Mouse (Mus musculus) embryo, embryonic 10 days (tissue): ENCODE results near the gene Gdpd5.
A peak's percentile ranks its signal among the peaks of the same experiment; 100 is the strongest.
"Not testable (repeated sequence)": the region's sequence is repeated elsewhere in the genome, so short reads cannot be mapped to it uniquely, and the experiment has no call there.

ENCODE experiments used
- DNase-seq: peaks from one replicate; pipeline ENCODE4 v3.0.0-alpha.2; 2015; ENCODE audit warnings: low spot score

Gene Gdpd5

DNA sequence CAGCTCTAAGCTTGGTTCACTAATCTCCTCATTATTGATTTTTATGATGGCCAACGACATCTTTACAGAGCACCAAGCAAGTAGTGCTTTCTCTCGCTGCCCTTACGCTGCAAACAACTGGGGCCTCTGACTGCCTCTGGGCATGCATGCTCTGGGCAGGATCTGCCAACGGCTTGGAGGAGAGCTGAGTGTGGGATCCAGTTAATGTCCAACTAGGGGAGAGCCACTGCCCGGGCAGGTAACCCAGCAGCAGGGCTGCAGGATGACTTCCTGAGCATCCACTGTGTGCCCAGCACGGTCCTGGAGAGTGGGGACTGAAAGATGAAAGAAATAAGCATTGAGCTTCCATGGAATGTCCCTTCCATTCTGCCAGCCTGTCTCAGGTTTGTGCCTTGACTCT lies 14.5 kb upstream of the Gdpd5 start:
- no peak for DNase-seq

DNA sequence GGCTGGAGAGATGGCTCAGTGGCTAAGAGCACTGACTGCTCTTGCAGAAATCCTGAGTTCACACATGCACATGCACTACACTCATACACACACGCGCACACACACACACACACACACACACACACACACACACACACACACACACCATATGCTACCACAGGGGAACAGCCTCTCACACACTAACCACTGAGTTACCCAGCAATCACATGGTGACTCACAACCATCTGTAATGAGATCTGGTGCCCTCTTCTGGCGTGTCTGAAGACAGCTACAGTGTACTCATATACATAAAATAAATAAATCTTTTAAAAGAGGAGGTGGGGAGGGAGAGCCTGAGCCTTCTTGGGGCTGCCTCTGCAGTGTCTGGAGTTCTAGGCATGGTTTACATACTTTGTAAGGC lies 6.9 kb upstream of the Gdpd5 start:
- not testable (repeated sequence) for DNase-seq

DNA sequence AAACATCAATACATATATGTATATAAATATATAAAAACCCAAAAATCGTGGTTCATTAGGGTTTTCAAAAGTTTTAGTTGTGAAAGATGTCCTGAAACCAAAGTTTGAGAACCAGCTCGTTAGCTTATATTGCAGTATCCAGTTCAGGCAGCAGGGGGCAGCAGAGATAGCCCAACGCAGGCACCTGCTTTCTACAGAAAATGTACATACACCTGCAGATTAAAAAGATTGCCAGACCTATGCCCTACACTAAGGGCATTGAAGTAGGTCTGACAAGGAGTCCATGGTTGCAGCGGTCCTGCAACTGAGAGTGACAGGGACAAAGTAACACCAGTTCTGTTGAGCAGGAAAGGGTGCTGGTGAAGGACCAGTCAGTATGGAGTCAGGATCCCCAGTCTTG lies 5.8 kb upstream of the Gdpd5 start:
- peak; percentile 68 for DNase-seq

DNA sequence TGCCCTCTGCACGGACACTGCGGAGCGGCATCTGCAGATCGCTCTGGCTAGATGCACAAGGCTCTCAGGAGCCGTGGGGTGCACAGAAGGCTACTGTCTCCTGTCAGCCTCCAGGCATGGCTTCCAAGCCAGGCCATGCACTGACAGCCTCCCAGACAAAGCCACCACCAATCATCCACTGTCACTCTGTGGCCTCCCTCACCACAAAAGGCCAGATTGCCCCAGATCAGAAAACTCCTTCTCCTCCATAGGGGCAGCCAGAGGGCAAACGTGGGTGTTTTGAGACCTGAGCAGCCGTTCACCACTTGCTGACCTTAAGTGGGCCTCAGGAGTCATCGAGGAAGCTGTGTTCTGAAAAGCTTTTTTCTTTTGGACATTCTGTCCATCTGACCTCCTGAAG lies 2.3 kb upstream of the Gdpd5 start:
- DNase-seq, result peak; percentile 51

DNA sequence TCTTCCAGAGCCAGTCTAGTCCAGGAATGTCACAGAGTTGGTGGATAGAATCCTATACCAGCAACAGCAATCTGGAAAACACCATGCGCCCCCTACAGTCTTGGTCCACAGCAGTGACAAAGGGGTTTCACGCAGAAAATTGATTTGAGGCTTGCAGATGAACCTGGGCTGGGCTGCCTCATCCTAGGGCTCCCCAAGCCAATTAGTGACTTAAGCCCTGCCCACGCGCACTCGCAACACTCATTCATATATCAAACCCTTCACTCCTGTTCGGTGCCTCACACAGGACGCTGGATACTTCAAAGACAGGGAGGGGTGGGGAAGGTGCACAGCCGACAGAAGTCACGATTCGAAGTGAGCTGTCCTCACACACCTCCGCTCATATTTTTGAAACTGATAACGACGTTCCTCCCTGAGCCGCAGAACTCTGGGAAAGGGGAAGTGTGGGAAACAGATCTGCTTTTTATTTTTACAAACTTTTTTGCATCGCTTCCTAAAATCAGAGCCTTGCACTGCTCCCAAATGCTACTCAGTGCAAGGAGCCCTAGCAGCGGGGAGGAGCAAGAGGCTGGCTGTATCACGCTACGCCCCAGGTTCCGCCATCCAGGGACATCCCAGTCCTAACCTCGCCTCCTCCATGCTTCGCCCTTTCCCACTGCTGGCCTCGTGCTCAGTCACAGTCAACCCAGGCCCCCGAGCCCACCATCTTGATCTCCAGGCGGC lies 562 bp upstream of the Gdpd5 start:
- DNase-seq, result peak; percentile 87

DNA sequence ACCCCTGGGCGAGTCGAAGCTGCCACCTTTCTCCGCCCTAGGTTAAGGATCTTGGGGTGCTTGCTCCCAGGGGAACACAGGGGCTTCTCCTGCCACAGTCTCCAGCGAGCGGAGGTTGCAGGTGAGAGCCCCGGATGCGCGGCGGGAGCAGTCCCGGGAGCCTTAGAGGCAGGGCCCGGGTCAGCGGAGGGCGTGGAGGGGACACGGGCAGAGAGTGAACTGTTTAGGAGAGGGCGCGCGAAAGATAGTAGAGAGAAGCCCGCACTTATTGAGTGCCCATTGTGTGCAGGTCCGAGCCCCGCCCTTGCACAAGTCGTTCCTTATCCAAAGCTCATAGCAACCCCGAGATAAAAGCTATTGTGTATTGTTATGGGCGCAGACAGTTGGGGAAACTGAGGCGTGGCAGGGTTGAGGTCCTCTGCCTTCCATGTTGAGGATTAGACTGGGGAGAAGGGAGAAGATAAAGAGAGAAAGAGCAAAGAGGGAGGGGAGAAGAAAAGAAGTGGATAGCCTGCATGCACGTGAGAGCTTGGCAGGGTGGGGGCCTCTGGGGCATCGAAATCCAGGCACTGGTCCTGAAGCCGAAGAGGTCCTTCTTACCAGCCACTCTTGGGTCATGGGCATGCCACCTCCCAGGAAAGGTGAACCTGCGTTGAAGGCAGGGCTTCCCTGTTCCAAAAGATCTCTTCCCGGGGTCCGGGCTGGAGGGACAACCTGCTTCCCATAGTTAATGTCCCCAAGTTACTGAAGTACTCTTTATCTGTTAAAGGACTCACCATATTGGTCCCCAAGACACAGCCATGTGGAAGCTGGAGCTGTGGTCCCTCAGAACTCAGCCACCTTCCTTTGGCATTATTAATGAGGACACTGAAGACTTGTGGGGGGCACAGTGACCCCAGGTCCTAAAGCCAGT lies 1.1 kb downstream of the Gdpd5 start:
- DNase-seq, result peak; percentile 48

DNA sequence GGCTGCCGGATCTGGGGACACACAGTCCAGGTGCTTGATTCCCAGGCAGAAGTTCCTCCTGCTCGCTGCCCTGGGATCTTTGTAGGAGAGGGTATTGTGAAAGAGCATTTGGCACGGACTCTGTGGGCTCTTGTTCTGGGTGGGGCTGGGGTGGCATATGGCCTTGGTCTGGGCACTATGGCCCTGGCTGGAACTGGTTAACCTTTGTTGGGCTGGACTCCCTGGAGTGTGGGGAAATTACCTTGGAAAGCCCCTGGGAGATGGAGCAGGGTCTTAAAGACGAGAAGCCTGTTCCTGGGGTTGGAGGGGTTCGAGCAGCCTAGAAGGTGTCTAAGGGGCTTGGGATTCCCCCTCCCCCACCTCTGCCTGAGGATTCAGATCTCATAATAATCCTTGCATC lies 2.0 kb downstream of the Gdpd5 start:
- DNase-seq, result no peak

DNA sequence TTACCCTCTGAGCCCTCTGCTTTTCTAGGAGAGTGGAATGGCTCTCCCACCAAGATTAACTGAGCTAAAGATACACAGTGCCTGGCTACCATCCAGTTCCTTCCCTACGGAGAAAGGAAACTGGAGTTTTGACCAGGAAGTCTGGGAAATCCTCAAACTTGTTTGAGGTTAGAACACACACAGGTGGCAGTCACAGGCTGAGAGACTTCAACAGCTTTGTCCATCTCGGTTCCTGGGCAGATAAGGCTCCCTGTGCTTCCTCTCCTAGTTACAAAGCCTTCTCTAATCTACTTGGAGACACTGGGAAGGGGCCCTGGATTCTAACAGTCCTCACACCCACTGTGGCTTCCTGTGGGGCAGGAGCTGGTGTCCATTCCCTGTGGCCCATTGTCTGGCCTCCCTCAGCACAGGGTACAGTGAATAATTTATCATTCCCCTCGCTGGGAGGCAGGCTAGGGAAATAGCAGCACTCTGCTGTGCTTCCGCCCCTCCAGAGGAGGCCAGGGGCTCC lies 2.9 kb downstream of the Gdpd5 start:
- peak; percentile 61 for DNase-seq

DNA sequence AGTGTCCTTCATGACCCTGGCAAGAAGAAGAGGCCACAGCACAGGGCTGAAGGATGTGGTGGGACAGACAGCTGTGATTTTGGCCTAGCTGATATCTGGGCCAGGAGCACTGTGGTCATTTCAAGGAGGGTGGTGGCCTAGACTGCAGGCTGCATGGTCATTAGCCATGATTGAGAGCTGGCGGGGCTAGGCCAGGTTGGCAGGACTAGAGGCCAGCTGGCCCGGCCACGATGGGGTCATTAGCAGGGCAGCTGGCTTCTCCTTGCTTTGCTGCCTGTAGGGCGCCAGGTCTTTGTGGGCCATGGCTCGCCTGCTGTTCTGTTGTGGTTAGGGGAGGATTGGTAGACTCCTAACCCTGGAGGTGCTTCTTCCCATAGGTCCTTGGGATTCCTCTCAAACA lies 4.8 kb downstream of the Gdpd5 start:
- peak; percentile 48 for DNase-seq

DNA sequence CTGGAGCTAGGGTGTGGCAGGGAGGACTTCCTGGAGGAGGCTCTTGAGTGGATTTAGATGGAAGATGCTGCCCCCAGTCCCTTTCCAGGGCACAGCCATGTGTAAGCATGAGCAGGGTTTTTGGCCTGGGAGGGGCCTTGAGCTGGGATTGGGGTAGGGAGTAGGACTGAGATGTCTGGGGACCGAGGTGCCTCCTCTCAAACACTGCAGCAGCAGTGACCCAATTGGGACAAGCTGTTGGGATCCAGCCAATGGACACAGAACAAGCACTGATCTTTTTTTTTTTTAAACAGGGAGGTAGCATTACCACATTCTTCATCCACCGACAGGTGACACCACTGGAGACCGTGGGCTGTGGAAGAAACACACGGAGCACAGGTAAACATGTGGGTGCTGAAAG lies 5.6 kb downstream of the Gdpd5 start:
- DNase-seq, result no peak

DNA sequence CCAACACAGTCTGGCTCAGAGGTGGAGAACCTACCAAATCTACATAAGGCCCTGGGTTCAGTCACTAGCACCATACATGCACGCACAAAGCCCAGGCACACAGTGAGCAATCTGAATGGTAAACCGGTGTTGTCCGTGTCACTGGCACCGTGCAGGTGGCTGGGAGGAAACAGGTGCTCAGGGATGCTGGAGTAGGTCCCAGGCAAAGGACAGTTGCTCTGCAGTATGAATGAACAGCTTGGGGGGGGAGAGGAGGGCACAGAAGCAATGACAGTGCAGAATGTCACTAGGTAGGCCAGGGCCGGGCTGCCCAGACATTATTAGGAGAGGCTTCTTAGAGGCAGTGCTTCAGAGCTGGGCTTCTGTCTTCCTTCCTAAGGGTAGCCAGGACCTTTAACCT lies 6.1 kb downstream of the Gdpd5 start:
- DNase-seq, result no peak

DNA sequence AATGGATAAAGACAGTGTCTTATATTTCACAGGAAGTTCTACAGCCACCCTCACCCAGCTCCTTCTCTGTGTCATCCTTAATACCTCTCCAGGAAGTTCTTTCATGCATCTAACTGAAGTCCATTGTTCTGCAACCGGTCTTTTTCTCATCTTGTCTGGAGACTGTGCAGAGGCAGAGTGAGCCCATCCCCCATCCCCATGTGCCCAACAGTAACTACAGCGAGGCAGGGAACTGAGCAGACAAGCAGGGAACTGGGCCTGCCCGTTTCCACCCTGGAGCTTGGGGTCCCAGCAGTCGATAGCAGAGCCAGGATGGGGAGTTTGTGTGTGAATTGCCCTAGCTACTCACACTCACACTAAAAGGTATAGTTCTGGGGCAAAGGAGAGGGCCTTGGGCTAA lies 9.3 kb downstream of the Gdpd5 start:
- DNase-seq, result peak; percentile 65

DNA sequence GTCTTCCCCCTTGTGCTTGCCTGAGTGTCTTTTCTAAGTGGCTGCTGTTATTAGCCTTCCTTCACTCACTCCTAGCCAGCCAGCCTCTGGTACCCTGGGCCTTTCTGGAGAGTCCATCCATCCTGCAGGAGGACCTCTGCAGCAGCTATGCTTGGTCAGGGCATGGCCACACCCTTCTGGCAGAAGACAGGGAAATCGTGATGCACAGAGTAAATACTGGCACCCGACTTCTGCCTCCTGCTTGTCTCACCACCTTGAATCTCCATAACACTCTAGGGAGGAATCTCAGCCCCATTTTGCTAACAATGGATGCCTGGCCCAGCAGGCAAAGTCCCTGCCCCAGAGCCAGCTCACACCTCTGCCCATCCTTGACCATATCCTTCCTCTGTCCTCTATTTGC lies 11.5 kb downstream of the Gdpd5 start:
- no peak for DNase-seq

DNA sequence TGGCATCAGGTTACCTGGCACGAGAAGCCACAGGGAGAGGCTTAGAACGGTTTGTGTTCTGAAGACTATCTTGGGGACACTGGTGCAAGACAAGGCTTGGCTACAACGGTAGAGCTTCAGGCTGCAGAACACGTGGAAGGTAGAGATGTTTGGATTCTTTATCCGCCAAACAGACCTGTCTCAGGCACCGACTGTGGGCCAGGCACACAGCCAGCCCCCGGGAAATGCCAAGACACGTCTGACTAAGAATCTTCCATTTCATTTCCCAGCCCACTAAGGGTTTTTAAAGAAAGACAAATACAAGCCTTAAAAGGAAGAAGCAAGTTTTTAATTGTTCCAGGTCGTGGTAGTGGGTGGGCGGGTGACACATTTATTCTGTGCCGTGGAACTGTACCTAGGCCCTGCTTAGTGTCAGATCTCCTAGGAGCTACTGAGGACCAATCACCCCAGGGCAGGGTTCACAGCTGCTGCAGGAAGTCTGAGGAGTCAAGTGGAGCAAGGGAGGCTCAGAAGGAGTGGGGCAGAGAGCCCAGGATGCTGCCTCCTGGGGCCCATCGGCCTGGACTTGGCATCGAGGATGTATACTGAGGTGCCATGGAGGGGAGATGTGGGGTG lies 12.6 kb downstream of the Gdpd5 start:
- DNase-seq, result no peak

DNA sequence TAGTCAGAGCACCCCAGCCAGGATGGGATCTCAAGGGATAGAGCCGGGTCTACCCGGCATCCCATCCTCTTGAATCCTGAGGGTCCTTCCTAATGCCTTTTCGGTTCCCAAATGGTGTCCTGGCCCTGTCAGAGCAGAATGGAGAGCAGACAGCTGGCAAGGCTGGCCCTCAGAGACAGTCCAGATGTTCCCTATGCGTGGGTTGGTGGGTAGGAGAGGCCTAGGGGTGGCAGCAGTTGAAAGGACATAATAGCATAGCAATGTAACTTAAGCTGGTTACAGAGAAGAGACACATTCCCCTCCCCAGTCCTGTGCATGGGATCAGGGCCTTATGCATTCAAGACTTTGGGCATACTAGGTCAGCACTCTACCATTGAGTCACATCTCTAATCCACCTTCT lies 14.2 kb downstream of the Gdpd5 start:
- DNase-seq, result no peak

DNA sequence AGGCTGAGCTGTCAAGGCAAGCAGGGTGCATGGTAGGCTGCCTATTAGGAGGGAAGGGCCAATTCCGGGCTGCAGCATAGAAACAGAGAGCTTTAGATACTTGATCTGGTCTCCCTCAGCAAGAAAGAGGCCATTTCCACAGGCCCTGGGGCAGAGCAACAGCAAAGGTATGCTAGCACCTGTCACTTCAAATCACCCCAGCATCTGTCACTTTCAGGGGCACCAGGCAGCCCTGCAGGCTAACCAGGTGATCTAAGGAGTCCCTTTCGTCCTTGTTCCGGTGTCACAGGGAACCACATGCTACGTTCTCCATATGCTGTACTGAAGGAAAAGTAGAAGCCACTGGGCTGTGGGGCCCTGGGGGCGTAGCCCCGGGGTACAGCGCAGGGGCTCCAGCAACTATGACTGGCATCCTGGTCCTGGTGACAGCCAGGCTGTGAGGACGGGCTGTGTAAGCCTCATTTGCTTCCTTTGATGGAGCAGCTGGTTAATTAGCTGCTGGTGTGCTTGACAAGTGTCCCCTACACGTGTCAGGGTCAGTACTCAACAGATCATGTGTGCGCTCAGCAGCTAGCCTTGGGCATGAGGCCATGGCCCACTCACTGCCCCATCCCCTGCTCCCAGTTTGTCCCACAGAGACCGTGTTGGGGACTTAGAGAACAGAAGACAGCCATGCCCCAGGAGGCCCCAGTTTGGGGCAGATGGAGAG lies 14.8 kb downstream of the Gdpd5 start:
- no peak for DNase-seq

DNA sequence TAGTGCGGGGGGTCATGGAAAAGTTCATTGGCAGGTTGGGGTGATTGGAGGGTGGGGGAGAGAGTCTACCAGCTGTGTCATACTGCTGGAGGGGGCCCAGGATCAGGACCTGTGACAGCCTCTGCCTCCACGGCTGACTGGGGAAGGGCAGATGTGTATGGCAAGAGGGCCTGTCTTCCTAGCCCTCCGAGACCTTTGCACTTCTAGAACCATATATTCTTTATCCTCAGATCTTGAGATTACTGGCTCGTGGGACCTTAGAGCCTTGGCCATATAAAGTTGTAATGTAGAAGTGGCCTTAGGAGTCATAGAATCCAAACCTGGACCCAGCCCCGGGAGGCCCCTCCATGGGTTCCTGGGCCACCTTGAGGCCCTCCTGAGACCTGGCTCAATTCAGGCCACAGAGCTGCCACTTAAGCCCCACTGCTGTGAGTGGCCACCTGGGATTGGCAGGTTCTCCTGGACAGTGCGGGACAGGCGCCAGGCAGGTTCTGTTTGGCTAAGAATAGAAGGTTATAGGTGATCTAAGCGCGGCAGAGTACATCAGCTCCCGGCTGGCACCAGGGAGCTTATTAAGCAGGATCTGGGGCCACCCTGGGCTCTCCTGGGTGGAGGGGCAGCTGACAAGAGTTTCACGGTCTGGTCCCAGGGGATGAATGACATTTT lies 15.9 kb downstream of the Gdpd5 start:
- no peak for DNase-seq

DNA sequence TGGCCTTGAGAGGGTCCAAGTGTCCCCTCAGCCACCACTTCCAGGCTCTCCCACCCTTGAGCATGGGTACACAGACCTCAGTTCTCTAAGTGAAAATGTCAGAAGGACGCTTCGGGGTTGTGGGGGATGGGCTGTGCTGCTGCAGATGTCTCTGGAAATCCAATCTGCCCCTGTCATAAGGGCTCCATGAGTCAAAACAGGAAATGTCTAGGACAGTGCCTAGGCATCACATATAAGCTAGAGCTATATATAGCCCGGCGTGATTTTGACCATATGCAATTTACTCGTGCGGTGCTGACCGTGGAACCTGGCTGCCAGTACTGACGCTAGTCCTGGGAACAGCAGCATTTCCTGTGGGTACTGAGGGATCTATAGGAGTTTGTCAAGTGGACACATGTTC lies 20.2 kb downstream of the Gdpd5 start:
- peak; percentile 43 for DNase-seq

DNA sequence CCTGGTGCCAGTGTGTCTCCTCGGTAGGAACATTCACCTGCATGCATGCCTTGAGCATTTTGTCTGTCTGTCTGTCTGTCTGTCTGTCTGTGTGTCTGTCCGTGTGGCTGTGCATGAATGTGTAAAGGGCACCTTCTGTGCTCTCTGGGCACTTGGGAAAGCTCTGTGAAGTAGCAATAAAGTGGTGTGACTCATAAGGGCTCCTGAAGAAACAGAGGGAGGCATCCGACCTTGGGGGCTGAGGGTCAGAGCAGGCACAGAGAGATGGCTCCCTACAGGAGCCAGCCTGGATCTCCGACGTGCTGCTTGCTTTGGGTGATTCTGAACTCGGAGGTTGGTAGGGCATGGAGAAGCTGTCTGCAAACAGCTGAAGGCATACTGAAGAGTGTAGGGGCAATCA lies 21.3 kb downstream of the Gdpd5 start:
- no peak for DNase-seq

DNA sequence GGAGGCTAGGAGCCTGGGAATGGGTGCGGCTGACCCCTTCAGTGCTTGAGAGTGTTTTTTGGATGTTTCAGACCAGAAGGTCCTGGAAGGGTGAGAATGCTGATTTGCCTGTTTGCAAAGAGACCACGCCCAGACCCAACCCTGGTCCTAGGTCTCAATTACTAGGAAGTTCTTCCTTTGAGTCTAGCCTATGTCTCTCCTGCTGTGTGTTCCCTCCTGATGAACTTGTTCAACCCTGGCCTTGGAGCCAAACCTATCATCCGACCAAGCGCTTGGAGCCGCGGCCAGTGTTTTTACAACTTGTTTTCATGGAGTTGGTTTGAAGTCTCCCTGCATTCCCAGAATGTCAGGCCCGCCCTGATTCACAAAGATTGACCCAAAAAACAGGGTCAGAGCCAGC lies 22.0 kb downstream of the Gdpd5 start:
- no peak for DNase-seq

DNA sequence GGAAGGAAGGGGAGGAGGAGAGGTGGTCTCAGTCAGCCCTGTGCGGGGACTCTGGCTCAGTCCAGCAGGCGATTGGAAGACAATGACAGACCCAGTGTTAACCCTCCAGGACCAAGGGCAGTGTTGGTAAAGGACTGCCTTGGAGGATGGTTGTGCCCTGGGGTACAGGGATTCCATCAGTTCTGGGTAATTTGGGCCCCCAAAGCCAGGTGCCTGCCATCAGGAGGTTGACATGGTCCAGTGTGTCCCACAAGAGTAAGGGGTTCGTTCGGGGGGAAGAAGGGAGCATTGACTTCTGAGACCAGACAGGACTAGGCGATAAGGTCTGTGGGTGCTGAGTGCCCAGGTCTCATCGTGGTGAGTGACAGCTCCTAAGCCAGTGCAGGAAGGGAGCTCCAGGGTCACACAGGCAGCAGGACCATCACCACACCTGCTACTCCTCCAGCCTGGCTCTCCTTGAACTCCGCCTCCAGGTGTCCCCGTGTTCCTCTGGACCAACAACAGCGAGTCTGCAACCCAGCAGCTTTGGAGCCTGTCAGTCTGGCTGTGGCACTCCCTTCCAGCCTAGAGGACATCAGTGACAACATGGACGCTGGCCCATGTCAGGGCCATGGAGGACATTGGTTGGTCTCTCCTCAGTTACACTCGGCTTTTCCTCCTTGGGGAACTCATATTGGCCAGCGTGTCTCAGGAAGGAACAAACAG lies 23.0 kb downstream of the Gdpd5 start:
- no peak for DNase-seq
